Mouse (Mus musculus): ENCODE data around the gene Mal. TPM values are rescaled to one million over a fixed set of nuclear protein-coding genes. Genes with fewer than 3 reads are reported as not detected.
A peak's percentile ranks its signal among the peaks of the same experiment; 100 is the strongest.

Gene Mal
- 0.48 and 0.67 TPM in 2 replicates for total RNA-seq (2012; rRNA removed)

GRCm38 (mm10) chr2:127656086-127656720, at the start of gene Mal:
Gene Mal (minus strand): TSS chr2:127656695.
- TF ChIP-seq CHD2 (IDR thresholded peaks at IDR 0.05; ENCODE audit: low read depth, low read length) (no peak), ZC3H11A (IDR thresholded peaks at IDR 0.05; ENCODE audit: borderline replicate concordance, low read depth, low read length) (no peak), MAFK (IDR thresholded peaks at IDR 0.05; ENCODE audit: insufficient read depth, low read depth, low read length) (no peak), HCFC1 (IDR thresholded peaks at IDR 0.05; ENCODE audit: borderline replicate concordance, insufficient read depth, low read length) (no peak), ZNF384 (IDR thresholded peaks at IDR 0.05; ENCODE audit: low read depth, low read length) (no peak)
- Histone ChIP-seq H3K27ac (ENCODE audit: insufficient read depth, low read depth, low read length, poor library complexity, severe bottlenecking) (no peak within 1 kb of the TSS), H3K36me3 (ENCODE audit: control insufficient read depth, insufficient read depth, low read length, poor library complexity, severe bottlenecking) (no peaks in the 10 kb centered on the region), H3K9me3 (ENCODE audit: control insufficient read depth, insufficient read depth, low read depth, low read length) (no peaks in the 10 kb centered on the region), H3K4me1 (ENCODE audit: control insufficient read depth in 2 of 2, insufficient read depth in 2 of 2, low read length in 2 of 2, poor library complexity in 1 of 2) (no peaks in the 10 kb centered on the region; a peak in 1 of 4 replicates), H3K4me3 (ENCODE audit: insufficient read depth in 1 of 2, low read depth in 1 of 2, low read length in 2 of 2, poor library complexity in 1 of 2, severe bottlenecking in 1 of 2) (peak within 1 kb of the TSS; percentile 65 to 71), H3K9ac (ENCODE audit: insufficient read depth, low read depth, low read length, poor library complexity, severe bottlenecking) (peak within 1 kb of the TSS; percentile 49; the same call in 1 of the 2 replicates)
- no peak for DNase-seq (ENCODE audit: low read depth, low spot score)
- in situ Hi-C loops (cut with MboI; ENCODE audit: low sequenced_read_pairs in 2 of 2, unreplicated experiment in 2 of 2): no loop called here

GRCm38 (mm10) chr2:127705267-127705666, 48.8 kb upstream of the Mal start:
- no peak for DNase-seq (ENCODE audit: low read depth, low spot score)
- Histone ChIP-seq H3K9ac (ENCODE audit: insufficient read depth, low read depth, low read length, poor library complexity, severe bottlenecking) (no peak overlapping the region), H3K4me1 (ENCODE audit: control insufficient read depth in 2 of 2, insufficient read depth in 2 of 2, low read length in 2 of 2, poor library complexity in 1 of 2) (0 out of 4 replicates have a peak, but pooled peaks cover 0 to 2% of the 10 kb centered on the region in 2 experiments), H3K36me3 (ENCODE audit: control insufficient read depth, insufficient read depth, low read length, poor library complexity, severe bottlenecking) (no peaks in the 10 kb centered on the region), H3K27ac (ENCODE audit: insufficient read depth, low read depth, low read length, poor library complexity, severe bottlenecking) (no peak overlapping the region), H3K4me3 (ENCODE audit: insufficient read depth in 1 of 2, low read depth in 1 of 2, low read length in 2 of 2, poor library complexity in 1 of 2, severe bottlenecking in 1 of 2) (no peak overlapping the region), H3K9me3 (ENCODE audit: control insufficient read depth, insufficient read depth, low read depth, low read length) (no peaks in the 10 kb centered on the region)
- TF ChIP-seq ZNF384 (IDR thresholded peaks at IDR 0.05; ENCODE audit: low read depth, low read length) (no peak), ZC3H11A (IDR thresholded peaks at IDR 0.05; ENCODE audit: borderline replicate concordance, low read depth, low read length) (no peak), MAFK (IDR thresholded peaks at IDR 0.05; ENCODE audit: insufficient read depth, low read depth, low read length) (no peak)
- in situ Hi-C loops (cut with MboI; ENCODE audit: low sequenced_read_pairs in 2 of 2, unreplicated experiment in 2 of 2): no loop called here

- Histone ChIP-seq H3K27ac (ENCODE audit: insufficient read depth, low read depth, low read length, poor library complexity, severe bottlenecking) (no peak overlapping the region), H3K36me3 (ENCODE audit: control insufficient read depth, insufficient read depth, low read length, poor library complexity, severe bottlenecking) (no peaks in the 10 kb centered on the region), H3K4me3 (ENCODE audit: insufficient read depth in 1 of 2, low read depth in 1 of 2, low read length in 2 of 2, poor library complexity in 1 of 2, severe bottlenecking in 1 of 2) (no peak overlapping the region), H3K4me1 (ENCODE audit: control insufficient read depth in 2 of 2, insufficient read depth in 2 of 2, low read length in 2 of 2, poor library complexity in 1 of 2) (no peaks in the 10 kb centered on the region), H3K9me3 (ENCODE audit: control insufficient read depth, insufficient read depth, low read depth, low read length) (no peaks in the 10 kb centered on the region), H3K9ac (ENCODE audit: insufficient read depth, low read depth, low read length, poor library complexity, severe bottlenecking) (no peak overlapping the region)
- no peak for DNase-seq (ENCODE audit: low read depth, low spot score)
- in situ Hi-C loops (cut with MboI; ENCODE audit: low sequenced_read_pairs in 2 of 2, unreplicated experiment in 2 of 2): no loop called here
- TF ChIP-seq MAFK (IDR thresholded peaks at IDR 0.05; ENCODE audit: insufficient read depth, low read depth, low read length): peak; percentile 55; the same call in 1 of the 2 replicates
- TF ChIP-seq ZC3H11A (IDR thresholded peaks at IDR 0.05; ENCODE audit: borderline replicate concordance, low read depth, low read length): no peak
- TF ChIP-seq CHD2 (IDR thresholded peaks at IDR 0.05; ENCODE audit: low read depth, low read length): no peak
- no peak for TF ChIP-seq HCFC1 (IDR thresholded peaks at IDR 0.05; ENCODE audit: borderline replicate concordance, insufficient read depth, low read length)
- no peak for TF ChIP-seq ZNF384 (IDR thresholded peaks at IDR 0.05; ENCODE audit: low read depth, low read length)
Observed at GRCm38 (mm10) chr2:127689239-127689638, 32.7 kb upstream of the Mal start.

- 0 out of 2 replicates have a peak, but pooled peaks have one; percentile 36 for TF ChIP-seq CHD2 (IDR thresholded peaks at IDR 0.05; ENCODE audit: low read depth, low read length)
- no peak for TF ChIP-seq HCFC1 (IDR thresholded peaks at IDR 0.05; ENCODE audit: borderline replicate concordance, insufficient read depth, low read length)
- TF ChIP-seq ZNF384 (IDR thresholded peaks at IDR 0.05; ENCODE audit: low read depth, low read length): no peak
- TF ChIP-seq ZC3H11A (IDR thresholded peaks at IDR 0.05; ENCODE audit: borderline replicate concordance, low read depth, low read length): peak; percentile 88
- no peak for TF ChIP-seq MAFK (IDR thresholded peaks at IDR 0.05; ENCODE audit: insufficient read depth, low read depth, low read length)
- DNase-seq (ENCODE audit: low read depth, low spot score): peak; percentile 87
- Histone ChIP-seq H3K4me1 (ENCODE audit: control insufficient read depth in 2 of 2, insufficient read depth in 2 of 2, low read length in 2 of 2, poor library complexity in 1 of 2) (peaks cover 0 to 3% of the 10 kb centered on the region in 2 experiments; a peak in 2 of 4 replicates), H3K4me3 (ENCODE audit: insufficient read depth in 1 of 2, low read depth in 1 of 2, low read length in 2 of 2, poor library complexity in 1 of 2, severe bottlenecking in 1 of 2) (no peak overlapping the region), H3K9ac (ENCODE audit: insufficient read depth, low read depth, low read length, poor library complexity, severe bottlenecking) (peak overlapping the region; percentile 38; the same call in 1 of the 2 replicates), H3K9me3 (ENCODE audit: control insufficient read depth, insufficient read depth, low read depth, low read length) (no peaks in the 10 kb centered on the region), H3K27ac (ENCODE audit: insufficient read depth, low read depth, low read length, poor library complexity, severe bottlenecking) (no peak overlapping the region), H3K36me3 (ENCODE audit: control insufficient read depth, insufficient read depth, low read length, poor library complexity, severe bottlenecking) (no peaks in the 10 kb centered on the region)
- in situ Hi-C loops (cut with MboI; ENCODE audit: low sequenced_read_pairs in 2 of 2, unreplicated experiment in 2 of 2): no loop called here
Observed at GRCm38 (mm10) chr2:127683687-127684331, 27.3 kb upstream of the Mal start.

All from ES-E14 (cell line).